Mouse (Mus musculus): ENCODE data around the gene Smarcc2. TPM values are rescaled to one million over a fixed set of nuclear protein-coding genes. Genes with fewer than 3 reads are reported as not detected.
"Not testable (repeated sequence)": the region's sequence is repeated elsewhere in the genome, so short reads cannot be mapped to it uniquely, and the experiment has no call there.

The Smarcc2 gene
- polyA plus RNA-seq, 1 experiment from 2014 or later: 188 TPM

GRCm38 (mm10) chr10:128495903-128496302 lies 36.9 kb downstream of the Smarcc2 start:
- WGBS: 83% methylated on average over 4 of the region's 4 CpGs
- ATAC-seq (ENCODE audit: low FRiP score, low read depth): no peak
- Histone ChIP-seq H3K36me3 (peaks cover 14% of the 10 kb centered on the region), H3K9me3 (no peaks in the 10 kb centered on the region), H3K4me2 (replicated peaks) (no peak overlapping the region), H3K27me3 (peaks cover 10% of the 10 kb centered on the region; the same call in 1 of the 2 replicates), H3K27ac (replicated peaks) (no peak overlapping the region), H3K4me3 (no peak overlapping the region), H3K9ac (replicated peaks) (no peak overlapping the region), H3K4me1 (peaks cover 45% of the 10 kb centered on the region)

GRCm38 (mm10) chr10:128496509-128497077 lies 37.5 kb downstream of the Smarcc2 start:
- no peak for ATAC-seq (ENCODE audit: low FRiP score, low read depth)
- H3K4me3 ChIP-seq: no peak overlapping the region
- H3K36me3 ChIP-seq: peaks cover 7% of the 10 kb centered on the region; the same call in 1 of the 2 replicates
- no peaks in the 10 kb centered on the region for H3K9me3 ChIP-seq
- 31% methylated on average over 6 of the region's 6 CpGs for WGBS
- peaks cover 38% of the 10 kb centered on the region for H3K4me1 ChIP-seq
- H3K4me2 ChIP-seq (replicated peaks): no peak overlapping the region
- H3K27ac ChIP-seq (replicated peaks): no peak overlapping the region
- peaks cover 10% of the 10 kb centered on the region; the same call in 1 of the 2 replicates for H3K27me3 ChIP-seq
- no peak overlapping the region for H3K9ac ChIP-seq (replicated peaks)

- no peak overlapping the region for H3K4me3 ChIP-seq
- no peaks in the 10 kb centered on the region for H3K9me3 ChIP-seq
- WGBS: 40% methylated on average over 6 of the region's 6 CpGs
- no peak for ATAC-seq (ENCODE audit: low FRiP score, low read depth)
- H3K27ac ChIP-seq (replicated peaks): no peak overlapping the region
- H3K27me3 ChIP-seq: peaks cover 10% of the 10 kb centered on the region; the same call in 1 of the 2 replicates
- 0 out of 2 replicates have a peak, but pooled peaks cover under 1% of the 10 kb centered on the region for H3K36me3 ChIP-seq
- peaks cover 33% of the 10 kb centered on the region for H3K4me1 ChIP-seq
- H3K9ac ChIP-seq (replicated peaks): no peak overlapping the region
- H3K4me2 ChIP-seq (replicated peaks): no peak overlapping the region
Measured at GRCm38 (mm10) chr10:128497134-128497737, 38.2 kb downstream of the Smarcc2 start.

- no peaks in the 10 kb centered on the region for H3K36me3 ChIP-seq
Measured at GRCm38 (mm10) chr10:128498590-128498989, 39.5 kb downstream of the Smarcc2 start, which contains the start of gene Myl6b. Gene Myl6b (minus strand): TSS chr10:128498685.

GRCm38 (mm10) chr10:128499116-128499671 lies 40.1 kb downstream of the Smarcc2 start:
- Histone ChIP-seq H3K27me3 (peaks cover 10% of the 10 kb centered on the region; the same call in 1 of the 2 replicates), H3K4me3 (peak overlapping the region; percentile 62), H3K4me1 (peaks cover 27% of the 10 kb centered on the region), H3K9ac (replicated peaks) (peak overlapping the region; percentile 60), H3K36me3 (no peaks in the 10 kb centered on the region), H3K4me2 (replicated peaks) (peak overlapping the region; percentile 84), H3K27ac (replicated peaks) (peak overlapping the region; percentile 78), H3K9me3 (no peaks in the 10 kb centered on the region)
- WGBS: 1% methylated on average over 21 of the region's 21 CpGs
- ATAC-seq (ENCODE audit: low FRiP score, low read depth): peak; percentile 36

More at GRCm38 (mm10) chr10:128498590-128498989, 39.5 kb downstream of the Smarcc2 start, which contains the start of gene Myl6b:
- Histone ChIP-seq H3K4me3 (peak within 1 kb of the TSS; percentile 62), H3K27me3 (peaks cover 10% of the 10 kb centered on the region; the same call in 1 of the 2 replicates), H3K4me2 (replicated peaks) (peak within 1 kb of the TSS; percentile 84), H3K9ac (replicated peaks) (peak within 1 kb of the TSS; percentile 60), H3K4me1 (peaks cover 27% of the 10 kb centered on the region), H3K27ac (replicated peaks) (peak within 1 kb of the TSS; percentile 78), H3K9me3 (no peaks in the 10 kb centered on the region)
- WGBS: 0% methylated on average over 25 of the region's 27 CpGs
- peak; percentile 83 for ATAC-seq (ENCODE audit: low FRiP score, low read depth)

GRCm38 (mm10) chr10:128502341-128502740 lies 43.3 kb downstream of the Smarcc2 start:
- Histone ChIP-seq H3K4me2 (replicated peaks) (no peak overlapping the region), H3K36me3 (no peaks in the 10 kb centered on the region), H3K4me3 (no peak overlapping the region), H3K9ac (replicated peaks) (no peak overlapping the region), H3K27me3 (no peaks in the 10 kb centered on the region), H3K4me1 (peaks cover 12% of the 10 kb centered on the region), H3K9me3 (0 out of 2 replicates have a peak, but pooled peaks cover 4% of the 10 kb centered on the region), H3K27ac (replicated peaks) (no peak overlapping the region)
- no peak for ATAC-seq (ENCODE audit: low FRiP score, low read depth)
- 78% methylated on average over 5 of the region's 5 CpGs for WGBS

GRCm38 (mm10) chr10:128503532-128503931 lies 44.5 kb downstream of the Smarcc2 start:
- Histone ChIP-seq H3K27me3 (no peaks in the 10 kb centered on the region), H3K9ac (replicated peaks) (no peak overlapping the region), H3K9me3 (0 out of 2 replicates have a peak, but pooled peaks cover 4% of the 10 kb centered on the region), H3K27ac (replicated peaks) (no peak overlapping the region), H3K36me3 (no peaks in the 10 kb centered on the region), H3K4me3 (no peak overlapping the region), H3K4me2 (replicated peaks) (no peak overlapping the region), H3K4me1 (peaks cover 6% of the 10 kb centered on the region)
- 81% methylated on average over 8 of the region's 8 CpGs for WGBS
- ATAC-seq (ENCODE audit: low FRiP score, low read depth): no peak

- Histone ChIP-seq H3K27ac (replicated peaks) (no peak overlapping the region), H3K4me2 (replicated peaks) (no peak overlapping the region), H3K9ac (replicated peaks) (no peak overlapping the region), H3K4me3 (no peak overlapping the region), H3K36me3 (no peaks in the 10 kb centered on the region), H3K9me3 (0 out of 2 replicates have a peak, but pooled peaks cover 4% of the 10 kb centered on the region), H3K4me1 (peaks cover 6% of the 10 kb centered on the region), H3K27me3 (no peaks in the 10 kb centered on the region)
- 82% methylated on average over 3 of the region's 3 CpGs for WGBS
- no peak for ATAC-seq (ENCODE audit: low FRiP score, low read depth)
Measured at GRCm38 (mm10) chr10:128504012-128504411, 45.0 kb downstream of the Smarcc2 start.

- 0 out of 2 replicates have a peak, but pooled peaks cover 2% of the 10 kb centered on the region for H3K36me3 ChIP-seq
- H3K4me2 ChIP-seq (replicated peaks): no peak overlapping the region
- no peak overlapping the region for H3K9ac ChIP-seq (replicated peaks)
- 87% methylated on average over 9 of the region's 9 CpGs for WGBS
- no peak overlapping the region for H3K27ac ChIP-seq (replicated peaks)
- no peak overlapping the region for H3K4me3 ChIP-seq
- ATAC-seq (ENCODE audit: low FRiP score, low read depth): no peak
- 0 out of 2 replicates have a peak, but pooled peaks cover 4% of the 10 kb centered on the region for H3K9me3 ChIP-seq
- H3K27me3 ChIP-seq: no peaks in the 10 kb centered on the region
- no peaks in the 10 kb centered on the region for H3K4me1 ChIP-seq
Measured at GRCm38 (mm10) chr10:128504641-128505370, 45.8 kb downstream of the Smarcc2 start.

- H3K4me1 ChIP-seq; H3K36me3 ChIP-seq; H3K4me3 ChIP-seq; H3K27me3 ChIP-seq; ATAC-seq (ENCODE audit: low FRiP score, low read depth); H3K9me3 ChIP-seq; H3K27ac ChIP-seq (replicated peaks); H3K9ac ChIP-seq (replicated peaks); H3K4me2 ChIP-seq (replicated peaks): not testable (repeated sequence)
- WGBS: 88% methylated on average over 5 of the region's 5 CpGs
Measured at GRCm38 (mm10) chr10:128505371-128505667, 46.3 kb downstream of the Smarcc2 start.

GRCm38 (mm10) chr10:128505974-128506373 lies 46.9 kb downstream of the Smarcc2 start:
- no peak overlapping the region for H3K4me2 ChIP-seq (replicated peaks)
- H3K4me1 ChIP-seq: no peaks in the 10 kb centered on the region
- H3K27me3 ChIP-seq: no peaks in the 10 kb centered on the region
- ATAC-seq (ENCODE audit: low FRiP score, low read depth): no peak
- H3K9ac ChIP-seq (replicated peaks): no peak overlapping the region
- peaks cover 12% of the 10 kb centered on the region; the same call in 1 of the 2 replicates for H3K36me3 ChIP-seq
- no peak overlapping the region for H3K4me3 ChIP-seq
- H3K27ac ChIP-seq (replicated peaks): no peak overlapping the region
- WGBS: 93% methylated on average over 14 of the region's 14 CpGs
- 0 out of 2 replicates have a peak, but pooled peaks cover 4% of the 10 kb centered on the region for H3K9me3 ChIP-seq

Data from midbrain, embryonic 12.5 days (tissue).